Mouse (Mus musculus): ENCODE results near the gene Epn3.

Epn3 gene

GRCm38 (mm10) chr11:94491749-94492099, 8.1 kb downstream of the Epn3 start:
- no peak for DNase-seq

- peak; percentile 24 for DNase-seq
Measured at GRCm38 (mm10) chr11:94491035-94491748, 8.6 kb downstream of the Epn3 start.

GRCm38 (mm10) chr11:94489745-94490144, 10.0 kb downstream of the Epn3 start:
- DNase-seq = no peak

- DNase-seq = no peak
Measured at GRCm38 (mm10) chr11:94488767-94489533, 10.8 kb downstream of the Epn3 start.

- DNase-seq = peak; percentile 81
Measured at GRCm38 (mm10) chr11:94486001-94486400, 13.8 kb downstream of the Epn3 start, which contains the start of gene Spata20. Gene Spata20 (minus strand): TSS chr11:94486179.

GRCm38 (mm10) chr11:94485223-94485622, 14.6 kb downstream of the Epn3 start:
- no peak for DNase-seq

GRCm38 (mm10) chr11:94484636-94485035, 15.1 kb downstream of the Epn3 start:
- DNase-seq = no peak

GRCm38 (mm10) chr11:94483921-94484320, 15.9 kb downstream of the Epn3 start:
- DNase-seq = no peak

- DNase-seq = no peak
Measured at GRCm38 (mm10) chr11:94483436-94483835, 16.3 kb downstream of the Epn3 start.

GRCm38 (mm10) chr11:94482738-94483137, 17.0 kb downstream of the Epn3 start:
- no peak for DNase-seq

GRCm38 (mm10) chr11:94481963-94482362, 17.8 kb downstream of the Epn3 start:
- no peak for DNase-seq

- no peak for DNase-seq
Measured at GRCm38 (mm10) chr11:94480382-94480781, 19.4 kb downstream of the Epn3 start.

- no peak for DNase-seq
Measured at GRCm38 (mm10) chr11:94477651-94478050, 22.1 kb downstream of the Epn3 start.

- DNase-seq = no peak
Measured at GRCm38 (mm10) chr11:94475722-94476121, 24.1 kb downstream of the Epn3 start.

- DNase-seq = no peak
Measured at GRCm38 (mm10) chr11:94474544-94474910, 25.2 kb downstream of the Epn3 start.

GRCm38 (mm10) chr11:94473707-94474543, 25.8 kb downstream of the Epn3 start, which contains the start of gene Cacna1g:
Gene Cacna1g (minus strand): TSS chr11:94474198.
- peak; percentile 82 for DNase-seq

- DNase-seq = peak; percentile 22
Measured at GRCm38 (mm10) chr11:94472916-94473706, 26.7 kb downstream of the Epn3 start.

GRCm38 (mm10) chr11:94472585-94472915, 27.2 kb downstream of the Epn3 start:
- DNase-seq = no peak

- DNase-seq = no peak
Measured at GRCm38 (mm10) chr11:94471740-94472584, 27.8 kb downstream of the Epn3 start.

GRCm38 (mm10) chr11:94470391-94470790, 29.4 kb downstream of the Epn3 start:
- DNase-seq = no peak

Data from thymus, postnatal 14 days (tissue).